Mouse (Mus musculus): ENCODE measurements around the gene Necap1.

- peak; percentile 84 for TF ChIP-seq CTCF (IDR thresholded peaks at IDR 0.05; ENCODE audit: low read depth, low read length)
- TF ChIP-seq POLR2A (IDR thresholded peaks at IDR 0.05; ENCODE audit: extremely low read depth, insufficient read depth, low read length) = peak; percentile 76
Observed at GRCm38 (mm10) chr6:122873871-122874719, at the start of gene Necap1.

Data from liver, adult 2 months (tissue).